ENCODE assay signal across 7 mouse cellular contexts in genomic region chr17:25867836-25868600, GRCm38 (mm10). TPM values are rescaled to one million over a fixed set of nuclear protein-coding genes. Genes with fewer than 3 reads are reported as not detected.
DNase-seq lines count a peak whose midpoint lies in the region; ATAC-seq and TF ChIP-seq lines count a peak whose summit lies in the region.

No protein-coding gene starts in this region.

- peak overlapping the region; percentile 82 for H3K4me3 ChIP-seq in cerebellum, adult 2 months (replicated peaks; ENCODE audit: insufficient read depth, low read depth, low read length)
- peak overlapping the region; percentile 71 for H3K4me3 ChIP-seq in hindbrain, embryonic 15.5 days
- peak overlapping the region; percentile 71 for H3K4me3 ChIP-seq in liver, embryonic 12.5 days
- peak overlapping the region; percentile 34 for H3K4me3 ChIP-seq in myocyte

- peaks cover 8% of the 10 kb centered on the region for H3K4me1 ChIP-seq in cerebellum, adult 2 months (ENCODE audit: control insufficient read depth, insufficient read depth, low read length)
- H3K4me1 ChIP-seq in hindbrain, embryonic 15.5 days (replicated peaks): peaks cover 22% of the 10 kb centered on the region
- H3K4me1 ChIP-seq in liver, embryonic 12.5 days: peaks cover 40% of the 10 kb centered on the region

- peak overlapping the region; percentile 95 for H3K4me2 ChIP-seq in hindbrain, embryonic 15.5 days
- peak overlapping the region; percentile 92 for H3K4me2 ChIP-seq in liver, embryonic 12.5 days
- H3K4me2 ChIP-seq in myocyte (ENCODE audit: low read depth): peak overlapping the region; percentile 99

- intact Hi-C loops in left cerebral cortex, postnatal 4 days (cut with DNase I): no loop called here

- peak; percentile 95 for DNase-seq in adipocyte (ENCODE audit: low spot score)
- DNase-seq in cerebellum, adult 2 months: peak in 1 of 2 experiments; percentile 62
- DNase-seq in gastrocnemius, adult 18-20 months (ENCODE audit: low spot score): peak; percentile 70
- no peak for DNase-seq in left cerebral cortex, postnatal 4 days

- ATAC-seq in hindbrain, embryonic 15.5 days (ENCODE audit: low FRiP score, low read depth): peak; percentile 40; the same call in 1 of the 2 replicates
- peak; percentile 59 for ATAC-seq in liver, embryonic 12.5 days

- no peak for TF ChIP-seq POLR2A in cerebellum, adult 2 months (IDR thresholded peaks at IDR 0.05; ENCODE audit: borderline replicate concordance, insufficient read depth, low read length)
- no peak for TF ChIP-seq POLR2A in myocyte (IDR thresholded peaks at IDR 0.05; ENCODE audit: insufficient read length, low read depth)

- TF ChIP-seq CTCF in cerebellum, adult 2 months (IDR thresholded peaks at IDR 0.05; ENCODE audit: borderline replicate concordance, insufficient read depth, low read depth, low read length): no peak

- H3K79me2 ChIP-seq in myocyte (ENCODE audit: control insufficient read depth, insufficient read depth): no peaks in the 10 kb centered on the region

- H3K27ac ChIP-seq in cerebellum, adult 2 months (ENCODE audit: insufficient read depth, low read length): peak overlapping the region; percentile 42
- peak overlapping the region; percentile 75 for H3K27ac ChIP-seq in hindbrain, embryonic 15.5 days (replicated peaks)
- H3K27ac ChIP-seq in liver, embryonic 12.5 days: peak overlapping the region; percentile 74

- H3K9me3 ChIP-seq in hindbrain, embryonic 15.5 days: no peaks in the 10 kb centered on the region
- H3K9me3 ChIP-seq in liver, embryonic 12.5 days (replicated peaks): no peaks in the 10 kb centered on the region

- no peaks in the 10 kb centered on the region for H3K36me3 ChIP-seq in hindbrain, embryonic 15.5 days
- peaks cover 33% of the 10 kb centered on the region for H3K36me3 ChIP-seq in liver, embryonic 12.5 days
- H3K36me3 ChIP-seq in myocyte (ENCODE audit: control insufficient read depth, insufficient read depth): no peaks in the 10 kb centered on the region

- under 1% methylated on average over 42 of the region's 42 CpGs for WGBS in cerebellum, adult 2 months
- WGBS in hindbrain, embryonic 15.5 days: 2% methylated on average over 42 of the region's 42 CpGs
- WGBS in liver, embryonic 12.5 days (ENCODE audit: insufficient replicate concordance): 1% methylated on average over 42 of the region's 42 CpGs

- H3ac ChIP-seq in myocyte (ENCODE audit: control insufficient read depth, insufficient read length): peak overlapping the region; percentile 25

- H3K9ac ChIP-seq in hindbrain, embryonic 15.5 days: peak overlapping the region; percentile 72
- peak overlapping the region; percentile 76 for H3K9ac ChIP-seq in liver, embryonic 12.5 days

- no peaks in the 10 kb centered on the region for H3K27me3 ChIP-seq in cerebellum, adult 2 months (ENCODE audit: control insufficient read depth, insufficient read depth, low read length)
- no peaks in the 10 kb centered on the region for H3K27me3 ChIP-seq in hindbrain, embryonic 15.5 days
- H3K27me3 ChIP-seq in liver, embryonic 12.5 days (replicated peaks): no peaks in the 10 kb centered on the region
- H3K27me3 ChIP-seq in myocyte (ENCODE audit: control insufficient read depth, insufficient read depth, insufficient read length): no peaks in the 10 kb centered on the region

TF ChIP-seq in myocyte, 11 proteins besides CTCF, POLR2A, EP300 and RAD21:
- peak in 1 of 3 experiments; percentile 52 for TF ChIP-seq MYOD1 (IDR thresholded peaks at IDR 0.05; ENCODE audit: control insufficient read depth in 1 of 3, insufficient read length in 2 of 3, low read depth in 2 of 3)
- TF ChIP-seq TCF12 (IDR thresholded peaks at IDR 0.05; ENCODE audit: insufficient read depth, poor library complexity, severe bottlenecking): no peak
- TF ChIP-seq MYOG (IDR thresholded peaks at IDR 0.05; ENCODE audit: control insufficient read depth in 1 of 3, insufficient read depth in 1 of 3, insufficient read length in 2 of 3, low read depth in 2 of 3): peak in 2 of 3 experiments; percentile 34 to 67
TF ChIP-seq in myocyte: peak in this region for 2.

RNA-seq across cellular contexts. Expression of gene Mcrip2, which starts 0.5 kb away (rescaled TPM):
- 31.9 and 34.1 TPM in 2 replicates for polyA plus RNA-seq in cerebellum, adult 2 months (2012; rRNA removed)
- total RNA-seq in gastrocnemius, adult 18-20 months (2021): 100 to 1,000 TPM in 1 of 2 experiments, 10 to 100 TPM in 1; 84.2 to 102 TPM
- 27.0 and 28.4 TPM in 2 replicates for polyA plus RNA-seq in hindbrain, embryonic 15.5 days (2015; fragmentation: Nextera tagmentation; extraction: Ambion mirVana)
- 68.0 and 70.3 TPM in 2 replicates for polyA plus RNA-seq in liver, embryonic 12.5 days (2016; fragmentation: Nextera tagmentation; extraction: Ambion mirVana)
- polyA plus RNA-seq in myocyte (2012; fragmentation: generic; extraction: Trizol): 36.7 TPM
- total RNA-seq in left cerebral cortex, postnatal 4 days (2021): 10 to 100 TPM; 16.7 to 18.3 TPM

RNA-seq across cellular contexts. Expression of gene Wdr90, which starts 6.7 kb away (rescaled TPM):
- polyA plus RNA-seq in cerebellum, adult 2 months (2012; rRNA removed): 21.6 and 26.9 TPM in 2 replicates
- total RNA-seq in gastrocnemius, adult 18-20 months (2021): under 1 TPM; 0.55 to 0.64 TPM
- polyA plus RNA-seq in hindbrain, embryonic 15.5 days (2015; fragmentation: Nextera tagmentation; extraction: Ambion mirVana): 19.0 and 19.9 TPM in 2 replicates
- polyA plus RNA-seq in liver, embryonic 12.5 days (2016; fragmentation: Nextera tagmentation; extraction: Ambion mirVana): 19.5 and 19.6 TPM in 2 replicates
- polyA plus RNA-seq in myocyte (2012; fragmentation: generic; extraction: Trizol): 7.4 TPM
- total RNA-seq in left cerebral cortex, postnatal 4 days (2021): 10 to 100 TPM; 37.4 to 39.4 TPM

RNA-seq across cellular contexts. Expression of gene Mettl26, which starts 6.9 kb away (rescaled TPM):
- 110 and 116 TPM in 2 replicates for polyA plus RNA-seq in cerebellum, adult 2 months (2012; rRNA removed)
- total RNA-seq in gastrocnemius, adult 18-20 months (2021): 10 to 100 TPM; 25.4 to 33.4 TPM
- 58.7 and 64.1 TPM in 2 replicates for polyA plus RNA-seq in hindbrain, embryonic 15.5 days (2015; fragmentation: Nextera tagmentation; extraction: Ambion mirVana)
- polyA plus RNA-seq in liver, embryonic 12.5 days (2016; fragmentation: Nextera tagmentation; extraction: Ambion mirVana): 52.3 and 53.5 TPM in 2 replicates
- 23.6 TPM for polyA plus RNA-seq in myocyte (2012; fragmentation: generic; extraction: Trizol)
- 10 to 100 TPM; 24.1 to 25.8 TPM for total RNA-seq in left cerebral cortex, postnatal 4 days (2021)

RNA-seq across cellular contexts. Expression of gene Wfikkn1, which starts 12.6 kb away (rescaled TPM):
- 0.95 and 1.1 TPM in 2 replicates for polyA plus RNA-seq in cerebellum, adult 2 months (2012; rRNA removed)
- under 1 TPM; 0.43 to 0.62 TPM for total RNA-seq in gastrocnemius, adult 18-20 months (2021)
- polyA plus RNA-seq in hindbrain, embryonic 15.5 days (2015; fragmentation: Nextera tagmentation; extraction: Ambion mirVana): 0.39 and 0.44 TPM in 2 replicates
- 0.83 and 0.91 TPM in 2 replicates for polyA plus RNA-seq in liver, embryonic 12.5 days (2016; fragmentation: Nextera tagmentation; extraction: Ambion mirVana)
- 0.25 TPM for polyA plus RNA-seq in myocyte (2012; fragmentation: generic; extraction: Trizol)
- 1 to 10 TPM; 1.3 to 2.2 TPM for total RNA-seq in left cerebral cortex, postnatal 4 days (2021)

RNA-seq across cellular contexts. Expression of gene Rhot2, which starts 23.4 kb away (rescaled TPM):
- polyA plus RNA-seq in cerebellum, adult 2 months (2012; rRNA removed): 105 and 121 TPM in 2 replicates
- total RNA-seq in gastrocnemius, adult 18-20 months (2021): 10 to 100 TPM; 72.4 to 72.9 TPM
- polyA plus RNA-seq in hindbrain, embryonic 15.5 days (2015; fragmentation: Nextera tagmentation; extraction: Ambion mirVana): 15.1 and 16.6 TPM in 2 replicates
- 15.8 and 17.4 TPM in 2 replicates for polyA plus RNA-seq in liver, embryonic 12.5 days (2016; fragmentation: Nextera tagmentation; extraction: Ambion mirVana)
- polyA plus RNA-seq in myocyte (2012; fragmentation: generic; extraction: Trizol): 48.3 TPM
- total RNA-seq in left cerebral cortex, postnatal 4 days (2021): 10 to 100 TPM; 58.5 to 65.2 TPM
